Mouse (Mus musculus): ENCODE data around the gene Nt5c3b.

Gene Nt5c3b

DNA sequence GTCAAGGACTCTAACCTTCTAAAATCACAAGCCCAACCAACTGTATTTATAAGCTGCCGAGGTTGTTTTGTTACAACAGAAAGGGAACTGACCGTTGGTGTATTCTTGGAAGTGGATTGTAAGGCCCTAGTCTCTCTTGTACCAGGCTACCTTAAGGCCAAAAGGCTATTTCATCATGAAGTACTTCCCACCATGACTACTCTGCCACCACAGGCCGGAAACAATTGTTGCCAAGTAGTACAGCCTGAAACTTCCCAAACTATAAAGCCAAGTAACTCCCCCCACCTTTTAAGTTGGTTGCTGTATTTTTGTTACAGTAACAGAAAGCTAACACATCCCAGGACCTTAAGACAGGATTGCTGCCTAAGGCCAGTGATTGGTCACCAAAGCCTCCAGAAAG is 14.8 kb downstream of the Nt5c3b start:
- DNase-seq = no peak

DNA sequence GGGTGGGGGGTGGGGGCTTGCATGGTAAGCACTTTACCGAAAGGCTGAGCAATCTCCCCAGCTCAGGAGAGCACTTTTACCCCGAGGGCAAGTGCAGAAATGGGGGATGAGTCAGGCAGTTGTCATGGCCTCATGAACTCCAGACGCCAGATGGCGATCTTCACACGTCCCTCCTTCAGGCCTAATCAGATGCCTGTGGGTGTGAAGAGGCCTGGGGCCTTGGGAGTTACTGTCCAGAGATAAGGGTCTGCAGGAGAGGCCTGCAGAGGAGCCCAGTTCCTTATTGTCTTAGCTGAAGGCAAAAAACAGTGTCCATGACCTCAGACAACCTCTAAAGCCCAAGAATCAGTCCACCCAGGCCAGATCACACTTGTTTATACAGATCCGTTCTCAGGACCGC is 15.8 kb downstream of the Nt5c3b start:
- DNase-seq = peak; percentile 75 to 88

DNA sequence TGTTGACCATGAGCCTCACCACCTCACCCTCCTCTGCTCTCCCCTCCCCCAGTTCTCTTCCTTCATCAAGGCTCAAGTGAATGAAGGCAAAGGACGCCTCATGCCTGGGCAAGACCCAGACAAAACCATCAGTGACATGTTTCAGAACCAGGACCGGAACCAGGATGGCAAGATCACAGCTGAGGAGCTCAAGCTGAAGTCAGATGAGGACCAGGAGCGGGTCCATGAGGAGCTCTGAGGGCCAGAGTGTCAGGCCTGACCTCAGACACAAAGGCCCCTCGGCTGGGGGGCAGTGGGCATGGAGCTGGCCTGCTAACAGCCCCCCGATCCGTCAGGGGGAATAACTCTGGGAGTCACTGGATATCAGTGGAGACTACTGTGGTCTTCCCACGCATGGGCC is 17.8 kb downstream of the Nt5c3b start:
- no peak for DNase-seq

DNA sequence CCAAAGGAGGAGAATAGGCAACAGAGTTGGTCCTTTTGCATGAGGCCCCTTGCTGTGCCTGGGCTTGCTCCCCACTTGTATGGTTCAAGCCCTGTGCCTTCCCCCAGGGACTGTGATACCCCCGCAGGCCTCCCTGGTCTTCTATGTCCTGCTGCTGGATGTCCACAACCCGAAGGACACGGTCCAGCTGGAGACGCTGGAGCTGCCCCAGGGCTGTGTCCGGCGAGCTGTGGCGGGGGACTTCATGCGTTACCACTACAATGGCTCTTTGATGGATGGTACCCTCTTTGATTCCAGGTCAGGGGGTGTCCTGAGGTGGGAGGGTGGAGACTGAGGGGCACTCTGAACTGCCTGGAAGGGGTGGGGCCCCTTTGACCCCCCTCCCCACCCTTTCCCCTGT is 20.1 kb downstream of the Nt5c3b start:
- DNase-seq = no peak

DNA sequence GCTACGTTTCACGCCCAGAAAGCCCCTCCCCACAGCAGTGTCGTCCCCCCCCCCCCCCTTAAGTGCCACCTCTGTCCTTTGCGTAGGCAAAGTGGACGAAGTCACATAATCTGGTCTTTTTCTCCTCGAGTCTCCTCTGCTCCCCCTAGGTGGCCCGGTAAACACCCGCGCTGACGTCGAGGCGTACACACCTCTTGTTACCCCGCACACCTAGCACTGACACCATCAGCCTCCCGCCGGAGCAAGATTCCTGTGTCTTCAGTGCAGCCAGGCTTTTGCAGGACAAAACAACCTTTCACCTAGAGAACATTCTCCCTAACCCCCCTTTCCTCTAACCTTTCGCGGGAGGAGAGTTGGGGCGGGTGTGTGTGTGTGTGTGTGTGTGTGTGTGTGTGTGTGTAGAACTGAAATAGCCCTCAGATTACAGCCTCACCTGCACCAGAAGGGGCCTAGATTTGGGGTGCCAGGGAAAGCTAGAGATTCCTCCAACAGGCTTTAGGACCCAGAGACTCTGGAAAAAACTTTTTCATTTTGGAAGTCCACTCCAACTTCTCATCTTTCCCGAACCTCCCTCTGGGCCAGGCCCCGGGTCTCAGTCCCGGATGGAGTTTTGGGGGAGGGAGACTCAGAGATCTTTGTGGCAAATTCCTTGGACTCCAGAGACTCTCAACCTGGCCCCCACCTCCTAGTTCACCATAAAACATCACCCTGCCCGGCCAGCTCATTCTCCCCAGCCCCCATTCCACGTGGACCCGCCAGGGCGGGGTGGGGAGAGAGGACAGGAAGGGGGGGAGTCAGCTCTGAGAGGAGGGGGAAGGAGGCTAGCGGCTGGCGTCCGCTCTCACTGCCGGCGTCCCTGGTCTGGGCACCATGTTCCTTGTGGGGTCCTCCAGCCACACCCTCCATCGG is 26.4 kb downstream of the Nt5c3b start, which contains the start of gene Fkbp10:
Gene Fkbp10, plus strand, starts transcription at position 784 of the 909 bp plus-strand sequence.
- peak; percentile 29 to 55 for DNase-seq

DNA sequence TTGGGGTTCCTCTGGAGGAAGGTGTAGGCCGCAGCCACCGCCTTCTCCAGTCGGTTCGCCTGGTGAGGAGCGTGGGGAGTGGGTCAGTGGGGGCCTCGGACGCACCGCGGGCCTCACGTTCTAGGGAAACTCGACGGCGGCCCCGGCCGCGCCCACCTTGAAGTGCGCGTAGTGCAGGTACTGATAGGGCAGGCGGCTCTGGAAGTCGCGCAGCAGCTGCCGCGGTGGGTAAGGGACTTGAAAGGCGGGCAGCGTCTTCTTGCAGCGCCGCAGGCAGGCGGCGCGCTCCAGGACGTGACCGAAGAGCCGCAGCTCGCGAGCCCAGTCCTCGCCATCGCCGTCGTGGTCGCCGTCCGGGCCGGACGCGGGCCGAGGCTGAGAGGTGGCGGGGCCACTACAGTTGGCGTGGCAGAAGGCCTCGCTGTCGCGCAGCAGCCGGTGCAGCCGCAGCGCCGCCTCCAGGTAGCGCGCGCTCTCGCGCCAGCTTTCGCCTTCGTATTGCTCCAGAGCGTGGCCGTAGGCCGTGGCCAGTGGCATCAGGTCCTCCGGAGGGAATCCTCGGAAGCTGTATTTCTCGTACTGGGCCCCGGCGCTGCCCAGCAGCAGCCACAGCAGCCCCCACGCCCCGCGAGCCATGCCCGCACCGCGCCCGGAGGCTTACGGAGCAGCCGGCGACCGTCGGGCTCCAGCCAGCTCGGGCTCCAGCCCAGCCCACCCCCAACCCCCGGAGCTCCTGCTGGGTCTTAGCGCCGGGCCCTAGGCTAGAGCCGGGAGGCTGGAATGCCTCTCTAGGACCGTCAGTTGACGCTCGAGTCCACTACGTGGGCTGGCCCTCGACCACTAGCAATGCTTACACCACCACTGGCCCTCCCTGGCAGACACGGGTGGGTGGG is 27.3 kb downstream of the Nt5c3b start, which contains the start of gene P3h4:
Gene P3h4, minus strand, starts transcription at position 816 of the 893 bp plus-strand sequence.
- DNase-seq = peak; percentile 81 to 90

DNA sequence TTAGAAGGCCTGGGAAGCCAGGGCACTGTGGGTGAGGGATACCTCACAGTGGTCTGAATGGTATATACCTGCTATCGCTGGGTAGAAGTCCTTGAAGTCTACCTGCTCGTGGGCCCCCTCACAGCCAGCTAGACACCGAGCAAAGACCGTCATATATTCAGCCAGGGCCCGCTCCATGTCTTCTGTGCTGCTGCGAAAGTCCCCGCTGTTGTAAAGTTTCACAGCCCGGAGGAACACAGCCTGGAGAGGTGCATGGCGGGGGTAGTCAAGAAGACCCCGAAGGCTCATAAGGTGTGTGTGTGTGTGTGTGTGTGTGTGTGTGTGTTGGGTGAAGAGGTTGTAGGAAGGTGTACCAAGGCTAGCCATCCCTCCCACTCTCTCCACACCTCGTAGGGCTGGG is 28.1 kb downstream of the Nt5c3b start:
- DNase-seq = no peak

DNA sequence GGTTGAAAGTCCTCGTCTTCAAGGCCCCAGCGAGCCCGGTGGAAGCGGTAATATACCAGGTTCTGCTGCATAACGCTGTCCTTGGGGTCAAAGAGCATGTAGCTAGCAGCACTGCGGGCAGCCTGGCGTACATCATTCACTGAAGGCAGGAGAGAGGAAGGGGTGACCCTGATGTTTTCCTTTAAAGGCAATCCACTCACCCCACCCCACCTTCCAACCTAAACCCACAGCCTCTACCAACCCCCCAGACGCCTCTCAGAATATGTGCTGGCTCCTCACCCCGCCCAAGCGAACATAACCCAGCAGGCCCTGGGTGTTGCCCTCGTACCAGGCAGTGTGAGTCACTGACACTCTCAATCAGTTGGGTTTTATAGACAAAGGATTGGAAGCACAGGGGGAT is 29.9 kb downstream of the Nt5c3b start:
- DNase-seq = peak in 1 of 2 experiments; percentile 32

DNA sequence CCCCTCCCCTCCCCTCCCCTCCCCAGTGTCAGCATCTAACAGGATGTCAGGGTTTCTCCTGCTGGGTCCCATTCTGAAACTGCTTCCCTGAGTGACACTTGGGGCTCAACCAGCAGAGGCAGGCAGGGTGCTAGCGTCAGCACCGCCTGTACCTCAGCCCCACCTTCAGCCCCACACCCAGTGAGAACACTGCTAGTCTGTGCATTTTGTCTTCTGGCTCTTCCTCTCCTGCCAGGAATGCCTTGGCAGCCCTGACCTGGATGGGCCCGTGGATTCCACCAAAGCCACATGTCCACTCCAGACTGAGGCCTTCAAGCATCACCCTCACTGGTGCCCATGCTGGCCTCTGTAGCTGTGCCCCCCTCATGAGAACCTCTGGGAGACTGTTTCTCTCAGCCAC is 31.9 kb downstream of the Nt5c3b start:
- no peak for DNase-seq

DNA sequence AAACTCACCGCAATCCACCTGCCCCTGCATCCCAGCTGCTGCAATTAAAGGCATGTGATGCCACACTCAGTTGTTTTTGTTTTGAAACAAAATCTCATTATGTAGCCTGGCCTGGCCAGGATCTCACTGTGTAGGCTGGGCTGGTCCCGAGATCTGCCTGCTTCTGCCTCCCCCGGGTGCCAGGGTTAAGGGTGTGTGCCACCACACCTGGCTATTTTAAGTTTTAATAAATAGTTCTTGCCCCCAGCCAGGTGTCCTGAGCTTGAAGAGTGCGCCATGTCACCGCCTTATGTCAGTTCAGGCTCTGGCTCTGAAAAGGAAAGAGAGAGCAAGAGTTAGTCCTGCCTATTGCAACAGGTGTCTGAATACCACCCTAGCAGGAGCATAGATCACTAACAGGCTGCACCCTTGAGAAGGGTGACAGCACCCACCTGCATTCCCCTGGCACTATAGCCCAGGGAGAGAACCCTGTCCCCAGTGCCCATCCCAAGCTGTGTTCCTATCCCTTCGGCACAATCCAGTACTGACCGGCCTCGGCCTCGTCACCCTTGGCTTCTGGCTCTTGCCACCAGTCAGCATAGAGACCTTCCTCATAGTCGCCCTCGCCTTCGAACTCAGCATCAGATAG is 32.7 kb downstream of the Nt5c3b start:
- DNase-seq = no peak

DNA sequence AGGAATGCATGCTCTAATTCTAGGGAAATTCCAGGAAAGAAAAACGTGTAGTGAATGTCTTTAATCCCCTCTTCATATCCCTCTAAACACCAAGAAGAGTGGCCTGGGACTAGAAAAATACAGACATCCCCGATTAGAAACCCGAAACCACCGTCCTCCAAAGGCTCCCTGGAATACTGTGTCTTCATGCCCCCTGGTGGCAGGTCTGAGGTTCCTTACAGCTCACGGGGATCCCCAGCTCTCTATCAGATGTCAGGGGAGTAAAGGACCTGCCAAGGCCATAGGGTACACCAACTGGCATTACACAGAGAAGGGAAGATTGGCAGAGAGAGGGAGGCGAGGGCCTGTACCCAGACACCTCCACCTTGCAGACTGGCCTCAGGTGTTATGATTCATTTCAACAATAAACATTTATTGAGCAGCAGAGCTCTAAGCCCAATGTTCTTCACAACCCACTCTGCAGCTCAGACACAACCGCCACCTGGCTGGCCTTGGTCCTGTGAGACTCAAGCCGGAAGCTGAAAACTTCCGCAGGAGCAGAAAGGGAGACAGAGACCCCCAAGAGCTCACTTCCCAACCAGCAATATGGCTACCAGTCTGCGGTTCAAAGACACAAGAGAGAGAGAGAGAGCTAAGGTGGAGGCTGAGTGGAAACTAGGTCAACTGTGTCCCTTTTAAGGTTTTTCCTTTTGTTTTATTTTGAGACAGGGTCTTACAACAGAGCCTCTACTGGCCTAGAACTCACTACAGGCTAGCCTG is 33.4 kb downstream of the Nt5c3b start:
- DNase-seq = peak; percentile 81 to 90

DNA sequence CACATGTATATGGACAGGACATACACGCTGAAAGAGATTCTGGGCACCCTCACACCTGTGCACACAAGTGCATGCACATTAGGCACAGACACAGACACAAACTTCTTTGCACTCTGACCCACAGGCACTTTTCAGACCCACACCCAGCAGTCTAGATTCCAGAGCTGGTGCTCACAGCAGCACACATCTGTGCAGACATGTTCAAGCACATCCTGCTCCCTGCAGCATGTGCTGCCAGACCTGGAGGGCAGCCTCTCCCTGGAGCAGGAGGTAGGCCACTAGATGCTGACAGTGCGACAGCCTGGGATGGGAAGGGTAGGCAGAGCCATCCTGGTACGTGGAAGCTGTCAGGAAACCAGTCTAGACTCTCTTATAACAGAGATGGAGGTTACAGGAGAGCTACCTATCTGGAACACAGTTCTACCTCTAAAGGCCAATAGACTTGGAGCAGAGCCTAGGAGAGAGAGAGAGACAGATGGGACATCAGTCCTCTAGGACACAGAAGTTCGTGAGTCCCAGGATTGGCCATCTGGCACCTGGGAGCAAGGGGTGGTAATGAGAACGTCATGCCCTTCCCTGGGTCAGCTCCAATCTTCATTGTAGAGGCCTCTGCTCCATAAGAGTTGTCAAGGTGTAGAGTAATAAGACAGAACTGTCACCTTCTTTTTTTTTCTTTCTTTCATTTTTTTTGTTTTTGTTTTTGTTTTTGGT is 34.5 kb downstream of the Nt5c3b start:
- DNase-seq = no peak

DNA sequence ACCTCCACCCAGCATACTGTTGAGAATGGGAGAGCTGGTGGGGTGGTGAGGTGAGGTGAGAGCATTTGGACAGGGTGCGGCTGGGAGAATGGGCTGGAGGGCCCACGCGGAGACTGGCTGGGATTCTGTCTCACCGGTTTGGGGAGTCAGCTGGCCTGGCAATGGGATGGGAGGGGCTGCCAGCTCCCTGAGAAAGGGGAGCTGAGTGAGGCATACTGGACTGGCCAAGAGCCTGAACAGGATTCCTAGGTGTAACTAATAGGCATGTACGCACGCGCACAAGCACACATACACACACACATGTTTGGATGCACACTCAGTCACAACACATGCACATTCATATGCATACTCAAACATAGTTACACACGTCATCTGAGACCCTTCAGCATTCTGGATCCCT is 35.3 kb downstream of the Nt5c3b start:
- DNase-seq = no peak

DNA sequence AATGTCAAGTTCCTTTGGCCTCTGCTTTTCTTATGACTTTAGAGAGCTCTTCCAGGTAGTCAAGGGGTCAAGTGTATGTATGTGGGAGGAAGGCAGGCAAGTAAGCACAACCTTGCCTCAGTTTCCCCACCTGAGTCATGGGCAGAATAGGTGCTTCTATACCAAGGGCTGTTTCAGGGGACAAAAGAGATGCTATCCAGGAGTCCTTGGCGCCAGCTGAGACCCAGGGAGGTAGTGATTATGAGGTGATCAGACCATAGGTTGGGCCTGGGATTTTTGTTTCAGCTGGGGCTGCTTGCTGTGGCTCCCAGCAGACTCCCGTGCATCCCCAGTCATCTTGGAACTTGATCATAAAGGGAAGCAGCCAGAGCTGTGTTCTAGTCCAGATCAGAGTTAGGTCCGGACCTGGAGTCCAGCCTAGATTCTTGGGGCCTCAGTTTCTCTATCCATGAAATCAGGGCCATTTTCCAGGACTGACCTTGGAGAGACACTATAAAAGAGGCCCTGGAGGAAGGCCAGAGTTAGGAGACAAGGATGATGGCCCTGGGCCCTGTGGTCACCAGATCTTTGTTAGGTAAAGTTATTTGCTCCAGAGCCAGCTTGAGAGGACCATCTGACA is 37.0 kb downstream of the Nt5c3b start:
- DNase-seq = no peak

DNA sequence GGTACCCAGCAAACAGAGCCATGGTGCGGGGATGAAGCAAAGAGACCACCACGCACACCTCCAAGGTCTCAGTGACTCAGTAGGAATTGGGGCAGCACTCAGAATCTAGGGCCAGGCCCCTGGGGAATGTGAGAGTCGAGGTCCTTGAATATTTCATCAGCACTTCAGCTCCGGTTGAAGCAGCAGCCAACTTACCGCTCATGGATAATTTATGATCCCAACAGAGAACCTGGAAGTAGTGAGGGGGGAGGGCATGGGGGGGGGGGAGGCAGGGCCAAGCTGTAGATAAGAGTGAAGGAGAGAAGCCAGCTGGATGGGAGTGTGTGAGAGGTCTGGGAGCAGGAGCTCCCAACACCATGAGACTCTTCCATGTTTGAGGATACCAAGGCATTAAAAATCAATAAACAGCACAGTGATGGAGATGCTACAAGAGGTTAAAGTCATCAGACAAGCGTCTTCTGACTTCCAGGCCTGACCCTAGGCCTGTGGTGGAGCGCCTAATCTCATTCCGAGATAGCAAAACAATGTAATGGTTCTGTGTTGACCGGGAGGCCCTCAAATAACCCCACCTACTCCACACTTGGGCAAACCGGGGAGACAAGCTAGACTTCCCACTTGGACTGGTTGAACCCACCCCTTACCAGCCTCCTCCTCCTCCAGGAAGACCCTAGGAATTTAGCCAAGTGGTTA is 38.0 kb downstream of the Nt5c3b start:
- peak in 1 of 2 experiments; percentile 29 for DNase-seq

DNA sequence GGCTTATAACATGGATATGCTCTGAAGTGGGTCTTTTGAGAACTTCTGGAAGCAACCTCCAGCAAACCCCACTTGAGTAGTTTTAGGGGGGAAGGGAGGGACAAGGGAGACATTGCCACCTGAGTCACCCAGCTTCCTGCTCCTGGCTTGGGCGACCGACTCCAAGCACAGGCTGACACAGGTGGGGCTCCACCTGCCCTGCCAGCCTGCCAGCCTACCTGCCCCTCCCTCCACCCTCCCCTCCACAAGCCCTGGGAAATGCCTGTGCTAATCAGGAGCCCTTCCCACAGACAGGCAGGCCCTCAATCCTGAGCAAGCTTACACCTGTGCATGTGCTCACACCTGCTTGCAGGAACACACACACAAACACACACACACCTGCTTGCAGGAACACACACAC is 38.9 kb downstream of the Nt5c3b start:
- peak in 1 of 2 experiments; percentile 39 for DNase-seq

DNA sequence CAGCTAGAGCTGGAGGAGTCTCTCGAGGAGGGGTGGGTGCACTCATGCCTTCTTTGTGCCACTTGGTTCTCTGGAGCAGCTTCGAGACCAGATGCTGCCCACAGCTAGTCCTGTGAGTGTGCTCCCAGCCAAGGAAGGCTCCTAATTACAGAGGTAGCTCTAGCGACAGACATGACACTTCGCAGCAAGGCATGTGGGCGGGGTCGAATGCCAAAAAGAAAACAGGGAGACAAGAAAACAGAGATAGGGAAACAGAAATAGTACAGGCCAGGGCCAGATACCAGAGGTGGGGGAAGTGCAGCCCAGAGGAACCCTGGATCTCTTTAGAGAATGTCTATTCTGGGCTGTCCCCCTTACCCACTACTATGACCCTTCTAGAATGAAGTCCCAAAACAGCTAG is 39.4 kb downstream of the Nt5c3b start:
- peak in 1 of 2 experiments; percentile 15 for DNase-seq

DNA sequence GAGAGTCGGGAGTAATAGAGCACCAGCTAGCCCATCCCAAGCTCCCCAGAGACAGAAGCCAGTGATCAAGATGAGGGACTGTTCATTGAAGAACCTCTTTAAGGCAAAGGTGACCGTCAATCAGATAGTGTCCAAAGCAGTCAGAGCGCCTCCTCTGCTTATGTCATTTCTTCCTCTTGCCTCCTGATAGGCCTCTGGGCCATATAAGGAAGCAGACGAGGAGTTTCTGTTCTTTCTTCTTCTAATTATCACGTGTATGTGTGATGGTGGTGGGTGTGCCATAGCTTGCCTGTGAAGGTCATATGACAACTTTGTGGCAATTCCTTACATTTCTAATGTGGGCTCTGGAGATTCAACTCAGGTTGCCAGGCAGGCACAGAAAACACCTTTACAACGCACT is 40.8 kb downstream of the Nt5c3b start:
- DNase-seq = no peak

DNA sequence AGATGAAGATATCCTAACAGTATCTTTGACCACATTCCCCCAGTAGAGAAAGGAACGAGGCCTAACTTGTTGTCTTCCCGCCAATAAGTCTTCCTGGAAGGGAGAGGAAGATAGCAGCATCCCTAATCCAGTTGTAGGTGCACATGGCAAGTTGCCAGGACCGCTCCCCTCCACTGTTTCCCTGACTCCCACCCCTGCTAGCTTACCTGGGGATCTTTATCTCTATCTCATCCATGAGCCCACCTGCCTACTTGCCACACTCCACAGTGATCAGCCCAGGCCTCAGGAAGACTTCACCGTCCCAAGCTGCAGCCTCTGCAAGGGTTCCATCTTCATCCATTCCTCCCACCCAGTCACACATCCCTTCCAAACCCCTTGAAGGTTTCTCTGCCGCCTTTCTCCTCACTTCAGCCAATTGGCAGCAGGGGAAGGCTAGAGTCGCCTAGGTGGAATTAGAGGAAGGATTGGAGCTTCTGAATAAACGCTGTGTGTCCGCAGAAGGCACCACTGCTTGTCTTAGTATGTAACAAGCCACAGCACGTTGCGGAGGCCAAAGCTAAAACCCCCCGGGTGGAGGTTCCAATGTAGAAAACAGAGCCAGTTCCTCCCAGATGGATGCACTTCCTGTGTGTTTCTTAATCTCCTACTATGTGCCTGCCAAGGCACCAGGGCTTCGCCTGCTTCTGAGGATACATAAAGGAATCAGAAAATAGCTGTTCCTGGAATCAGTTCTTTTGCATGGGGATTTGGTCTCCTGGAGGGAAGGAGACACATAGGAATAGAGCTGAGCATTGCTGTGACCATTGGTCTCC is 41.7 kb downstream of the Nt5c3b start:
- peak in 1 of 2 experiments; percentile 19 for DNase-seq

DNA sequence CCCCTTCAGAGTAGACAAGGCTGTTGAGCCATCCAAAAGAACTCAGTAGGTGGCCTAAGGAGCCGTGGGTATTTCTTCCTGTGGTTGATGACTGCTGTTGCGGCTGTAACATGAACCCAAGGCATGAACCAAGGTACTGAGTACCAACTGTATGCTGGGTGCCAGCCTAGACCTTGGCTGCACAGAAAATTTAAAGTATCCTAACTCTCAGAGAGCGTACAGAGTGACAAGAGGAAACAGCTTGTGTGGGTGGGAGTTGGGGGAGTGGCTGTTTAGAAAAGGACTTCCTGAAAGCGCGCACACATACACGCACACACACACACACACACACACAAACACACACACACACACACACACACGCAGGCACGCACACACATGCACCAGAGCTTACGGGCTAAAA is 42.3 kb downstream of the Nt5c3b start:
- DNase-seq = peak; percentile 29 to 48

All from kidney, postnatal 36 days (tissue).